ENCODE assay signal across 8 mouse cellular contexts in genomic region chr11:23497718-23498509, GRCm38 (mm10). TPM values are rescaled to one million over a fixed set of nuclear protein-coding genes. Genes with fewer than 3 reads are reported as not detected.
DNase-seq lines count a peak whose midpoint lies in the region; ATAC-seq lines count a peak whose summit lies in the region.

Ahsa2 (minus strand) TSS chr11:23498030.

- peak within 1 kb of the TSS; percentile 86 to 98 for H3K27ac ChIP-seq in heart, embryonic 14.5 days (replicated peaks in 1 of 2; ENCODE audit: control insufficient read depth in 1 of 2, insufficient read depth in 1 of 2, low read depth in 2 of 2, low read length in 2 of 2)
- peak within 1 kb of the TSS; percentile 92 for H3K27ac ChIP-seq in liver, embryonic 13.5 days
- peak within 1 kb of the TSS; percentile 94 for H3K27ac ChIP-seq in stomach, embryonic 16.5 days (ENCODE audit: low read length)

- no peaks in the 10 kb centered on the region for H3K9me3 ChIP-seq in heart, embryonic 14.5 days (ENCODE audit: control insufficient read depth, low read length)
- no peaks in the 10 kb centered on the region for H3K9me3 ChIP-seq in liver, embryonic 13.5 days (replicated peaks)
- H3K9me3 ChIP-seq in stomach, embryonic 16.5 days (replicated peaks; ENCODE audit: control insufficient read depth, low read length), result no peaks in the 10 kb centered on the region

- WGBS in heart, embryonic 14.5 days, result under 1% methylated on average over 54 of the region's 66 CpGs
- under 1% methylated on average over 57 of the region's 66 CpGs for WGBS in liver, embryonic 13.5 days (ENCODE audit: insufficient replicate concordance)
- under 1% methylated on average over 66 of the region's 66 CpGs for WGBS in stomach, embryonic 16.5 days

- peaks cover 5 to 18% of the 10 kb centered on the region in 2 experiments for H3K4me1 ChIP-seq in heart, embryonic 14.5 days (ENCODE audit: control insufficient read depth in 2 of 2, insufficient read depth in 2 of 2, low read length in 2 of 2)
- peaks cover 35% of the 10 kb centered on the region for H3K4me1 ChIP-seq in liver, embryonic 13.5 days (replicated peaks)
- H3K4me1 ChIP-seq in stomach, embryonic 16.5 days (ENCODE audit: control insufficient read depth, insufficient read depth, low read length), result peaks cover 11% of the 10 kb centered on the region

- peak within 1 kb of the TSS; percentile 98 for H3K9ac ChIP-seq in heart, embryonic 14.5 days (ENCODE audit: low read length)
- peak within 1 kb of the TSS; percentile 96 for H3K9ac ChIP-seq in liver, embryonic 13.5 days
- H3K9ac ChIP-seq in stomach, embryonic 16.5 days (ENCODE audit: low read length), result peak within 1 kb of the TSS; percentile 91

- peak within 1 kb of the TSS; percentile 87 for H3K4me2 ChIP-seq in heart, embryonic 14.5 days (ENCODE audit: low read length)
- H3K4me2 ChIP-seq in liver, embryonic 13.5 days, result peak within 1 kb of the TSS; percentile 86
- peak within 1 kb of the TSS; percentile 71 for H3K4me2 ChIP-seq in stomach, embryonic 16.5 days (ENCODE audit: low read depth, low read length)

- H3K36me3 ChIP-seq in heart, embryonic 14.5 days (ENCODE audit: control insufficient read depth, insufficient read depth, low read length), result peaks cover 36% of the 10 kb centered on the region
- peaks cover 29% of the 10 kb centered on the region for H3K36me3 ChIP-seq in liver, embryonic 13.5 days
- H3K36me3 ChIP-seq in stomach, embryonic 16.5 days (ENCODE audit: control insufficient read depth, insufficient read depth, low read length), result peaks cover 6% of the 10 kb centered on the region

- H3K27me3 ChIP-seq in heart, embryonic 14.5 days (ENCODE audit: control insufficient read depth, insufficient read depth, low read length), result no peaks in the 10 kb centered on the region
- no peaks in the 10 kb centered on the region for H3K27me3 ChIP-seq in liver, embryonic 13.5 days
- no peaks in the 10 kb centered on the region for H3K27me3 ChIP-seq in stomach, embryonic 16.5 days (ENCODE audit: control insufficient read depth, insufficient read depth, low read length)

- DNase-seq in CD4-positive helper T cell, adult 2 months (ENCODE audit: low read depth, low spot score), result peak; percentile 95
- DNase-seq in brain, embryonic 18.5 days (ENCODE audit: low read depth, low spot score), result peak; percentile 87
- peak; percentile 98 for DNase-seq in kidney, postnatal 14 days
- DNase-seq in liver, embryonic 13.5 days, result peak; percentile 96
- DNase-seq in neural tube, embryonic 10.5 days (ENCODE audit: extremely low spot score, low spot score), result peak; percentile 97

- ATAC-seq in erythroid progenitor cell, adult 5-6 weeks (replicated peaks; ENCODE audit: low FRiP score, poor library complexity, severe bottlenecking), result peak; percentile 91
- ATAC-seq in heart, embryonic 14.5 days (ENCODE audit: insufficient number of reproducible peaks, insufficient read depth, low FRiP score, low read depth), result peak; percentile 97
- peak; percentile 93 for ATAC-seq in liver, embryonic 13.5 days (ENCODE audit: low read depth)
- peak; percentile 96 for ATAC-seq in stomach, embryonic 16.5 days (ENCODE audit: insufficient read depth, low FRiP score)

- peak within 1 kb of the TSS; percentile 76 to 92 for H3K4me3 ChIP-seq in heart, embryonic 14.5 days (ENCODE audit: control insufficient read depth in 1 of 2, insufficient read depth in 1 of 2, low read depth in 1 of 2, low read length in 2 of 2)
- H3K4me3 ChIP-seq in liver, embryonic 13.5 days (replicated peaks), result peak within 1 kb of the TSS; percentile 92
- H3K4me3 ChIP-seq in stomach, embryonic 16.5 days (replicated peaks; ENCODE audit: low read length), result peak within 1 kb of the TSS; percentile 85

RNA-seq across cellular contexts. Expression of gene Ahsa2, which starts in this region (rescaled TPM):
- 40.7 and 44.7 TPM in 2 replicates for total RNA-seq in erythroid progenitor cell, adult 5-6 weeks (2015; ENCODE audit: low replicate concordance)
- 18.7 and 20.8 TPM in 2 replicates for total RNA-seq in erythroid progenitor cell, adult 5-6 weeks (2017; ENCODE audit: low replicate concordance)
- polyA plus RNA-seq in heart, embryonic 14.5 days (2014; fragmentation: Nextera tagmentation; extraction: Ambion mirVana), result 50.9 and 54.2 TPM in 2 replicates
- polyA plus RNA-seq in liver, embryonic 13.5 days (2015; fragmentation: Nextera tagmentation; extraction: Ambion mirVana), result 30.0 and 43.5 TPM in 2 replicates
- polyA plus RNA-seq in stomach, embryonic 16.5 days (2015; fragmentation: Nextera tagmentation; extraction: Ambion mirVana), result 56.9 and 62.8 TPM in 2 replicates

Comparison
In these comparisons a context has a peak if more than half of its experiments do, and no peak if none do; other contexts are left out.
1. Peak in every context shown above with its lines: DNase-seq, ATAC-seq, H3K4me3 ChIP-seq and H3K27ac ChIP-seq.